Mouse (Mus musculus) thymus, adult 2 months (tissue): Measurements from ENCODE around the gene Slc39a13.

Experiments used
- CTCF ChIP-seq: fragments of 200-500 bp; IDR thresholded peaks from 2 replicates; pipeline ENCODE4 v1.5.1; 2012; ENCODE audit warnings: mild to moderate bottlenecking, control low read depth, low read length, moderate library complexity, borderline replicate concordance; ENCODE audit not compliant: control insufficient read depth, poor library complexity, insufficient read depth; ENCODE audit errors: extremely low read depth
- POLR2A ChIP-seq: fragments of 200-500 bp; IDR thresholded peaks from 2 replicates; pipeline ENCODE4 v1.6.1; 2012; ENCODE audit warnings: mild to moderate bottlenecking, low read length, control low read depth, moderate library complexity; ENCODE audit not compliant: control insufficient read depth, poor library complexity, insufficient read depth; ENCODE audit errors: extremely low read depth

DNA sequence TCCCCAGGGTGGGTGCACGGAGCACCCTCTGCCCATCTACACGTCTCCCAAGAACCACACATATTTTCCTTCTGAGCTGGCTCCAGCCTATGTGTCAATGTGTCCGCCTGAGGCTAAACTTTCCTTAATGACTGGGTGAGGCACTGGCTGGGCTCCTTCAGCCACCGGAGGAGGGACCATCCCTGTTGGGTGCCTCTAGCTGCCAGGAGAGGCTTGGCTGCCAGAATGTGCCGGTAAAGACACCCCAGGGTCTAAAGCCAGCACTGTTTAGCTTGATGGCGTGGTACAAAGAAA lies 1.4 kb downstream of the Slc39a13 start:
- no peak for TF ChIP-seq POLR2A
- TF ChIP-seq CTCF = no peak
